Mouse (Mus musculus) gastrocnemius, adult 8-10 months (tissue): ENCODE data around the gene Ctbs. TPM values are rescaled to one million over a fixed set of nuclear protein-coding genes. Genes with fewer than 3 reads are reported as not detected.
A peak's percentile ranks its signal among the peaks of the same experiment; 100 is the strongest.
"Not testable (repeated sequence)": the region's sequence is repeated elsewhere in the genome, so short reads cannot be mapped to it uniquely, and the experiment has no call there.

Experiments
- DNase-seq, 2 experiments: peaks; one replicate each; pipeline ENCODE4 v3.0.0; 2022; ENCODE audit warnings: low spot score in 2 of 2
- total RNA-seq, 4 experiments: library from RNA; stranded (reverse); gene quantifications; 2 replicates each; pipeline ENCODE4 v1.2.4; 2022

Ctbs gene
- total RNA-seq, 4 experiments from 2014 or later: 3.1 to 5.1 (median 4.2) TPM

- DNase-seq: not testable (repeated sequence)
Measured at GRCm38 (mm10) chr3:146433063-146433462, 16.5 kb upstream of the Ctbs start.

GRCm38 (mm10) chr3:146433681-146434350 is 15.8 kb upstream of the Ctbs start:
- DNase-seq: no peak

GRCm38 (mm10) chr3:146434686-146435085 is 14.9 kb upstream of the Ctbs start:
- no peak for DNase-seq

GRCm38 (mm10) chr3:146435533-146435932 is 14.1 kb upstream of the Ctbs start:
- no peak for DNase-seq

GRCm38 (mm10) chr3:146436114-146436513 is 13.5 kb upstream of the Ctbs start:
- DNase-seq: no peak

GRCm38 (mm10) chr3:146440011-146440410 is 9.6 kb upstream of the Ctbs start:
- DNase-seq: no peak

GRCm38 (mm10) chr3:146440422-146440821 is 9.2 kb upstream of the Ctbs start:
- DNase-seq: no peak

GRCm38 (mm10) chr3:146442484-146442883 is 7.1 kb upstream of the Ctbs start:
- no peak for DNase-seq

GRCm38 (mm10) chr3:146442936-146443335 is 6.7 kb upstream of the Ctbs start:
- DNase-seq: no peak

GRCm38 (mm10) chr3:146443380-146443779 is 6.2 kb upstream of the Ctbs start:
- DNase-seq: no peak

- no peak for DNase-seq
Measured at GRCm38 (mm10) chr3:146444880-146445279, 4.7 kb upstream of the Ctbs start.

GRCm38 (mm10) chr3:146447156-146447555 is 2.4 kb upstream of the Ctbs start:
- no peak for DNase-seq

- no peak for DNase-seq
Measured at GRCm38 (mm10) chr3:146447598-146447997, 2.0 kb upstream of the Ctbs start.

GRCm38 (mm10) chr3:146448372-146448771 is 1.2 kb upstream of the Ctbs start:
- no peak for DNase-seq

GRCm38 (mm10) chr3:146448969-146449368 is 626 bp upstream of the Ctbs start:
- no peak for DNase-seq

- DNase-seq: peak; percentile 86 to 91
Measured at GRCm38 (mm10) chr3:146450371-146450841, 811 bp downstream of the Ctbs start.

GRCm38 (mm10) chr3:146451375-146451774 is 1.8 kb downstream of the Ctbs start:
- no peak for DNase-seq

- DNase-seq: no peak
Measured at GRCm38 (mm10) chr3:146462939-146463338, 13.3 kb downstream of the Ctbs start.

GRCm38 (mm10) chr3:146469226-146469625 is 19.6 kb downstream of the Ctbs start:
- DNase-seq: no peak

GRCm38 (mm10) chr3:146472657-146473056 is 23.1 kb downstream of the Ctbs start:
- no peak for DNase-seq

GRCm38 (mm10) chr3:146473741-146474140 is 24.1 kb downstream of the Ctbs start:
- no peak for DNase-seq

GRCm38 (mm10) chr3:146474428-146474827 is 24.8 kb downstream of the Ctbs start:
- DNase-seq: no peak

- DNase-seq: no peak
Measured at GRCm38 (mm10) chr3:146482044-146482443, 32.4 kb downstream of the Ctbs start.
